Mouse (Mus musculus): Measurements from ENCODE around the gene Riok2.
"Not testable (repeated sequence)": the region's sequence is repeated elsewhere in the genome, so short reads cannot be mapped to it uniquely, and the experiment has no call there.

Gene Riok2

DNA sequence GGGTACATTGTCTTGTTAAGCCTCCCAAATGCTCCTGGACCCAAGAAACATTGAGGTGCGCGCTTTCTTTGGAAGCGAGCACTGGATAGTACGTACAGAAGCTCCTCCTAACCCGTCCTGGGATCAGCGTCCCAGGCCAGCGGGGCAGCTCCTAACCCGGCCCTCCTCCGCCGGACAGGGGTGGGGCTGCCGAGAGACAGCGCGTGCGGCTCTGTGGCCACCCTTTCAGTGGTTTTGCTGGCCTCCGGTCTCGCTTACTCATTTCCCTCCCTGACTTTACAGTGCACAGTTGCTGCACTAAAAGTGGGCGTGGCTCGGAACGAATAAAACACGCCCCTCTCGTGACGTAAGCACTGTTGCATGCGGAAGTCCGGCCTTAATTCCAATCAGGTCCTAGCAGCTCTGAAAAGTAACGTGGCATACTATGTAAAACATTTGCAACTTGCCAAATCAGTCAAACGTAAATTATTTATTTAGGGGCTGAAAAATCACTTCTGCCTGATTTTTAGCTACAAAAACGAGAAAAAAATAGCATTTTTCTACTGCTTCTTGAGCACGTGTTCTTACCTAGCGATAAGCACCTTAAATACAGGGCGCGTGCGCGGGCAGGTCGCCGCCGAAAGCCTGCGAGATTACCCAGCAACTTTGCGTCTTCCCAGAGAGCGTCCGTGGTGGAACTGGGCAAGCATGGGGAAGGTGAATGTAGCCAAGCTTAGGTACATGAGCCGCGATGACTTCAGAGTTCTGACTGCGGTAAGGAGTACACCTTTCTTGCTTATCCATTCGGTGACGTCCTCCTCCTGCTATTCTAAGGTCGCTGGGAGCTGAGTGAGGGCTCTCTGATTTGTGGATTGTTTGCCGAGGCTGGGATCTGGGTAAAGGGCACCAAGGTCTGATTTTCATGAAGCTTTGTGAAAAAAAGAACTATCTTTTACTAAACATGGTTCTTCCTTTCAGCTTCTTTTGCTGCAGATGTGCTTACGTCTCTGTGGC, at the start of gene Riok2:
Riok2 (plus strand) TSS at position 392 of the 993 bp plus-strand sequence.
- peak; percentile 97 for DNase-seq (ENCODE audit: low spot score)

DNA sequence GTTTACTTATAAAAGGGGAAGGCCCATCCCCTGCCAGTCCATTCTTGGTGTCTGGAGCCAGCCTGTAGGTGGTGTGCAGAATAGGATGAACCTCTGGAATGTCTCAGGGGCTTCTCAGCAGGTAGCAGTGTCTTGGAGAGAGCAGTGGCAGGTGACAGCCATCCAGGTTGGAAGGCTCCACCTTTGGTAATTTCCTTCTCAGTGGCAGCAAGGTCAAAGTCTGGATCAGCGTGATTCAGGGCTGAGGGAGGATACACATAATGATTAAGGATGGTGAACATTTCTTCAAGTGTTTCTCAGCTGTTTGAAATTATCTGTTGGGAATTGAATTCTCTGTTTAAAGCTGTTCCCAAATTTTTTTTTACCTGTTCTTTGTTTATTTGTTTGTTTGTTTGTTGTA, 48.1 kb upstream of the Riok2 start:
- not testable (repeated sequence) for DNase-seq (ENCODE audit: low spot score)

DNA sequence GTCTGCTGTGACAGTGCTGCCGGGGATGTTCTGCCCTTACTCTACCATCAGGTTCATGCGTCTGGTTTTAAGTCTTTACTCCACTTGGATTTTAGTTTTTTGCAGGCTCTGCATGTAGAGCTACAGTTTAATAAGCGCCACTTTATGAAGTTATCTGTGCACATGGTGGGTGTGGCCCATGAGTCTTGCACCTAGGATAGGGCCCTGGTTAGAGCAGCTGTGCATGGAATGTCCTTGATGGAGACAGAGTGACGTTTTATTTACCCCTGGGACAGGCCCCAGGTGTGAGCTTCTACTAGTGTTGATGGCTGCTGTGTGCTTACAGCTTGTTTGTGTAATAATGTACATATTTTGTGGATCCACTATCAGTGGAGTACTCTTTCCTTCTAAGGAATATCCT, 47.5 kb upstream of the Riok2 start:
- DNase-seq (ENCODE audit: low spot score), result no peak

DNA sequence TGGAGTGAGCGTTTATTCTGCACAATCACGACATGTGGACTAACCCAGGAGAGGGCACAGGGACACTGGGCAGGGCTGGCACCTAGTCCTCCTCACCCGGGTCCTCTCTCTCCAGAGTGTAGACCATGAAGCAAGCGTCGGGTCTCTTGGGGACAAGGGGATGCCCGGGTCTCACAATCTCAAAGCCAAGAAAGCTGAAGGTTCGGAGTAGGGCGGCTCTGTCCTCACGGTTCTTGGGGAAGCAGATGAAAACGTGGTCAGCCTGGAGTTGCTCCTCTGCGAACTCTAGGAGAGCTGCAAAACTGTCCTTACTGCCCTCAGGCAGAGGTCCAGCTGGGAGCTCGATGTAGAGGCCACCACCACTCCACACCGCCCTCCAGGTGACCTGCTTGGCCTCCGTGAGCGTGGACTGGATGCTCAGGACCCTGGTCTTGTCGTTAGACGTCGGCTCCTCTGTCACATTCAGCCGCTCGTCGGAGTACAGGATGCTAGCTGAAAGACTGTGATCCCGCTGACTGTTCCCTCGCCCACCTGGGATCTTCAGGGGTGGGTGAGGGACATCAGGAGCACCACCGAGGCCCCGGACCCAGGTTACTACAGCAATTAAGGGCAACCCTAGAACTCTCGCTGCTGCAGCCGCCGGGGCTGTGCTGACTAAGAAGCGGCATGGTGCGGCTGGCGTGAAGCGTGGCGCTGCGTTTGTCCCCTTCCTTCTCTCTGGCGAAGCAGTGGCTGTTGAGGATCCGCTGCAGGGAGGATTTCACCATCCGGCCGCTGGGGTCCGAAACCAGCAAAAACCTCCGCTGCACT, 28.5 kb upstream of the Riok2 start:
- not testable (repeated sequence) for DNase-seq (ENCODE audit: low spot score)

DNA sequence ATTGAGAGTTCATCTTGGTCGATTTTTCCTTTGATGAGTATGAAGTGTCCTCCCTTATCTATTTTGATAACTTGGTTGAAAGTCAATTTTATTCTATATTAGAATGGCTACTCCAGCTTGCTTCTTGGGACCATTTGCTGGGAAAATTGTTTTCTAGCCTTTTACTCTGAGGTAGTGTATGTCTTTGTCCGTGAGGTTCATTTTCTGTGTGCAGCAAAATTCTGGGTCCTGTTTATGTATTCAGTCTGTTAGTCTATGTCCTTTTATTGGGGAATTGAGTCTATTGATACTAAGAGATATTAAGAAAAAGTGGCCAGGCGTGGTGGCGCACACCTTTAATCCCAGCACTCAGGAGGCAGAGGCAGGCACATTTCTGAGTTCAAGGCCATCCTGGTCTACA, 27.8 kb upstream of the Riok2 start:
- not testable (repeated sequence) for DNase-seq (ENCODE audit: low spot score)

DNA sequence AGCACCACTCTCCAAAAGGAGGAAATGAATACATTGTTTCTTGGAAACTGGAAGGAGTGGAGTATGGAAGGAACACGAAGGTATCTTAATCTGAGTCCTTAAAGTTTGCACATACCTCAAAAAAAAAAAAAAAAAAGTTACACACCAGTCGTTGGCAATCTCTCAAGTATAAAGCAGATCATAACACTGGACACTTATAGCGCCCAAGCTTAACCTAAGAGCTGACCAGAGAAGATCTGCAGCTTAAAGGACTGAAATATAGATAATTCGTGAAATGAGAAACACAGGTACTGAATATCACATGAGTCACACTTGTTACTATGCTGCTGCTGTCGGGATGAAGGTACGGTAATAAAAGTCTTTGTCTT, 575 bp upstream of the Riok2 start:
- DNase-seq (ENCODE audit: low spot score), result no peak

DNA sequence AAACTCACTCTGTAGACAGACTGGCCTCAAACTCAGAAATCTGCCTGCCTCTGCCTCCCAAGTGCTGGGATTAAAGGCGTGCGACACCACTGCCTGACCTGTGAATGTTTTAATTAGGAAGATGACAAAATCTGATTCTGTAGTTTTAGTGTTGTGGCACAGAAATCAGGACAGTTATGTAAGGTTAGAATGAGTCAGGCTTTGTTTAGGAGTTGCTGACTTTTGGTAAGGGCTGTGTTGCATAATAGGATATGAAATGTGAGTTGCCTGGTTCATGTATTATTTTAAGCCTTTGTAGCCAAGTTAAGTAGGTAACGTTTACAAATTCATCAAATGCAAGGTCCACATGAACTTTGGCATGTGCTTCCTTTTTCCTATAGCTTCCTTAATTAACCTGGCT, 1.5 kb downstream of the Riok2 start:
- DNase-seq (ENCODE audit: low spot score), result no peak

DNA sequence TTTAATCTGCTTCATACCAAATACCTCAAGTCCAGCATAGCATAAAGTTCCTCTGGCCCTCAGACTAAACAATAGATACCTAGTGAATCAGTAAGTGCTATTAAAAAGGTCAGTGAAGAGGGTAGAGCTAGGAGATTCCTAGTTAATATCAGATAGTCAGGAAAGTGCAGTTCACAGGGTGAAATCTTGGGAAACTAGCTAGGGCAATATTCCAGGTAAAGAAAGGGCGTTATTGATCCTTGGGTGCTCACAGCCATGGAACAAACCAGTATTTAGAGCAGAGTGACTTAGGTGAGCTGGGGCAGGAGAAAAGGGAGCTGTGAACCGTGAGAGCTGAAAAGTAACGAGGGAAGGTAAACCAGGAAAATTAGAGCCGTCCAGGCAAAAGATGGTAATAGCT, 9.6 kb downstream of the Riok2 start:
- DNase-seq (ENCODE audit: low spot score), result no peak

DNA sequence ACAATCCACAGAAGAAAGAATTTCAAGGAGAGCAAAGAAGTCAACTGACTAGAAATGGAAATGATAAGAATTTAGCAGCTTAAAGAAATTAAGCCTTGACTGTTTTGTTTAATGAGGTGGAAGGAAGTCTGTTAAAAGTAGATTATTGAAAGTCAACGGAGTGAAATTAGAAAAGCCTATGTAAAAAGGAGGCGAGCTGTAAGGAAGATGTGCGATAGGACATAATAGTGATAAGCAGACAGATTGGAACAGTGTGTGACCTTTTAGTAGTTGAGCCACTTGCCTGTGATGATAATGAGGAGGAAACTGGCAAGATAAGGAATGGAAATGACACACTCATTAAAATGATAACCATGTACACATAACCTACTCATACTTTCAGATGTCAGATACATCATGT, 10.4 kb downstream of the Riok2 start:
- DNase-seq (ENCODE audit: low spot score), result no peak

DNA sequence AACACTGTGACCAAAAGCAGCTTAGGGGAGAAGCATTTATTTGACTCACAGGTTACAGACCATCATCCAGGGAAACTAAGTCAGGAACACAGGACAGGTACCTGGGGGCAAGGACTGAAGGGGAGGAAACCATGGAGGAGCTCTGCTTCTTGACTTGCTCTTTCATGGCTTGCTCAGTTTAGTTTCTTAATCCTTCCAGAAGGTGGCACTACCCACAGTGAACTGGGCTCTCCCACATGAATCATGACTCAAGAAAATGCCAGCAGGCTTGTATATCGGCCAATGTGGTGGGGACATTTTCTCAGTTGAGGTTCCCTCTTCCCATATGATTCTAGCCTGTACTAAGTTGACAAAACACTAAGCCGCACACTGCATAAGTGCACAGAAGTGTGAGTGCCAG, 12.0 kb downstream of the Riok2 start:
- no peak for DNase-seq (ENCODE audit: low spot score)

DNA sequence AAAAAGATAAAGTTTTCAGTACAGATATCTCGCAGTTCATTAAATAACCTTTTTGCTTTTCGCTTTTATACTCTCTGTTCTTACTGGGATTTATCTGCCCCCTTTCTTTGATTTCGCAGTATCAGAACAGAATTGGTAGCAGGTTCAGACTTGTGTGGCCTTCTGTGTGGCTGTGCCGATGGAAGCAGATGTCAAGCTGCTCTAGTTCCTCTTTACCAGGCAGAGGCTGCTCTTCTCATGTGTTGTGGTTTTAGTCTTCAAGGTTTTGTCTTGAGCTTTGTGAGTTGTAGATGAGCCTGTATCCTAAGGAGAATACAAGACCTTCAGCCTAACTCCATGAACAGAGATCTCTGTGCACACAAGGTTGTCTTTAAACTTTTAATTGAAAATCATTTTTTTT, 17.7 kb downstream of the Riok2 start:
- no peak for DNase-seq (ENCODE audit: low spot score)

DNA sequence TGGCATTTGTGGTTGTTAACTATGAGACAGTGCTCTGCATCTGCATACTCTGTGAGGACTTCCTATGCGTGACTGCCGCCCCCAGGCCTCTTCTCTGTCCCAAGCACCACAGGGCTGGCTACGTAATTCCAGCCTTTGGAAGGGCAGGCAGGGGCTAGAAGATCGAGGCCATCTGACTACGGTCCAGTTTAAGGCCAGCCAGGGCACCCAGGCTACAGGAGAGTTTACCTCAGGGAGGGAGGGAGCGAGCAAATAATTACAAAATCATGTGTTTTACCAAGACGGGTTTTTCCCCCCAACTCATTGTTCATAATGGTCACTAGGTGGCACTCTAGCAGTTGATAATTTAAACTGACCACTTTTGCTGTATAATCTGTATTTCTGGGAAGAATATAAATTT, 18.8 kb downstream of the Riok2 start:
- DNase-seq (ENCODE audit: low spot score), result no peak

DNA sequence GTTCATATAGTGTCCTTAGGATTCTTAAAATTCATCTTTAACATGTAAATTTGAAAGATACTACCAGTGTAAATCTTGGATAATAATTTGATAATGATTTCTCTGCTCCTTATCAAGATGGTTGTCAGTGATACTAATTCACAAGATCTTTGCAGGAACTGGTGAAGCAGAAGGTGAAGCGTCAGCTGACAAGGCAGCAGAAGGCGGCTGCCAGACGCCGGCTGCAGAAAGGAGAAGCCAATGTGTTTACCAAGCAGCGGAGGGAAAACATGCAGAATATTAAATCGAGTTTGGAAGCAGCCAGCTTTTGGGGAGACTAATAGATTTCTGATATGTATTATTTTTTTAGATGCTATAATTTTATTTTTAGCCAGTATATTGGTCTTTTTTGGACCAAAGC, 19.2 kb downstream of the Riok2 start:
- DNase-seq (ENCODE audit: low spot score), result no peak

DNA sequence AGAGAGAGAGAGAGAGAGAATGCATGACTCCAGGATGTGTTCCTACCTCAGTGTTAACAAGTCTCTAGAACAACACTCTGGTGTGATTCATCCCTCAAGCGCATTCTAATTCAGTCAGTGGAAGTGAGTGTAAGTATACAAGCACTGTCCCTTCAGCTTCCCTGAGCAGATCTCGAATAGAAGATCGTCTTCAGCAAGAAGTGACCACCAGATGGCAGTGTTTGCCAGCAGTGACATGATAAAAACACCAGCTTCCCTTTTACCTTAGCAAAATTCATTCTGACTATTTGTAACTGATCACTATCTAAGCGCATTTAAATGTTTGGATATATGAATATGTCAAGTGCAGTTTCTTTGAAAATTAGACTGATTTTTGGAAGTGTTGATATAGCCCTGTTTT, 20.2 kb downstream of the Riok2 start:
- DNase-seq (ENCODE audit: low spot score), result peak; percentile 79

DNA sequence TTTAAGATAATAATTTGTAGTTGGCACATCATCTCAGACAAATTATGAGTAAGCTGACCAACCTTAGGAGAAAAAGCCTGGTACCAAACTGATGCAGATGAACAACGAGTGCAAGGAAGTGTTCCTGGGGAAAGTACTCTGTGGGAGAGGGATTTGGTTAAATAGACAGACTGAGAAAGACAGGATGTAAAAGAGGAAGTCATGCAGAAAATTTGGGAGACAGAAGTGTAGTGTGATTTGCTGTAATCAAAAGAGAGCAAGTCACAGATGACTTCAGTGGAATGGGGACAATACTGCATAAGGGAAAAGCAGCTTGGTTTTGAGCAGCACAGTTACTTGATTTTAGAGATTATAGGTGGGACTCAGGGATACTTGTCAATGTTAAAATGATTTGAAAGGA, 22.8 kb downstream of the Riok2 start:
- DNase-seq (ENCODE audit: low spot score), result no peak

DNA sequence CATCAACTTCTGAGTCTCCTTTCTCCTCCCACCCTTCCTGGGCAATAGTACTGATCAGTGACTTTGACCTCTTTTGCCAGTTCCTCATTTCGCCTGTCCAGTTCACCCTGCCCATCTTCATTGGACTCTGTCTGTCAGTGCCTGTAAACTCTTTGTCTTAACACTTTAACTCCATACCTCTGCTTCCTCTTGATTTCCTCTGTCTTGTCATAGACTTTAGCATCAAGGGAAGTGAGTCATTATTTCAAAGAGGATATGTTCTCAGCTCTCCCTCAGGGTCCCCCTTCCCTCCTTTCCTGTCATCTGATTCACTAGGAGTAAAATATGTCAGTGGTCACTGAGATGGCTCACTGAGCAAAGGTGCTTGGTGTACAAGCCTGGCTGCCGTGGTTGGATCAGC, 24.6 kb downstream of the Riok2 start:
- DNase-seq (ENCODE audit: low spot score), result no peak

DNA sequence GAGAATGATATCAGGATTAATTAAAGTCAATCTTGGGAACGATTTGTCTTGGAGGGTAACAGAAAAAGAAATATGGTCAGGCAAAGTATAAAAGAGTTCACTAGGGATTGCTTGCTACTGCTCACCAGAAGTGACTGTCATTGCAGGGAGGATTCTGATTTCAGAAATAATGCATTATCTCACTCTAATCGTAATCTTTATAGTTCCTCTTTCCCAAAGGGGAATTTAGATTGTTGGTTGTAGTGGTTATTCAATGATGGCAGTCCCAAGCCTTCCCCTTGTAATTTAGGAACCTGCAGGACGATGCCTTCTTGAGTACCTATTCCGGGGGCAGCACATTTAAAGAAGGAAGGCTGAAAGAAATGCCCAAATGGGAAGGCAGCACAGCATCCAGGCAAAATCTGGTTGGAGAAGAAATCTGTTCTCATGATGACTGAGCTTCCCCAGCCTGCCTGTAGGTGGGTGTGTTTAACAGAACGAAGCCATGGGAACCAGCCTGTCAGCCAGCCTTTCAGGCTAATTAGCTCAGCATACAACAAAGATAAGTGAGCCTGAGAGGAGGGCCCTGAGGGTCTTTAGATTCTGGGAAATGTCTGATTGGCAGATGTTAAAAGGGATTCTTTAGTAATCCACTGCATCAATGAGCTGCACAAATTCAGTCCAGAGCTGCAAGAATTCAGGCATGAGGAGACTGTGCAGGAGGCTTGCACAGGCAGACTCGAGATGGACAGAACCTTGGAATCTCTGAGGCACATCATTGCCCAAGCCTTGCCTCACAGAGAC, 28.3 kb downstream of the Riok2 start, which contains the start of gene Lix1:
Lix1 (plus strand) TSS at position 451 of the 783 bp plus-strand sequence.
- DNase-seq (ENCODE audit: low spot score), result peak; percentile 28

DNA sequence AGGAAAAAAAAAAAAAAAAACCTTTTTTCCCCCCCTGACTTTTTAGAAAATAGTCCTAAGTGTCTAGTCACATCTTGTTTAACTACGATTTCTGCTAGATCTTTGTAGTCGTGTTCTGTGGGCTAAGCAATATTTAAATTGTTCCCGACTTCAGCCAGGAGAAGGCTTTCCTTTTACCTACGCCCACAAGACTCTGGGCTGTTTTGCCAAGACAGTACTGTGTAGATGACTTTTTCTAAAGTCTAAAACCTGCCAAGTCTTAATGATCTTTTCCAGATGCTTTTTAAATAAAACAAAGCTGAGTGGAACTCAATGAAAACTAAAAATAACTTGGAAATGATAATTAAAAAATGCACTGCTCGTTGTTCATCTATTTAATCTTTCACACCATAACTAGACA, 28.9 kb downstream of the Riok2 start:
- DNase-seq (ENCODE audit: low spot score), result no peak

DNA sequence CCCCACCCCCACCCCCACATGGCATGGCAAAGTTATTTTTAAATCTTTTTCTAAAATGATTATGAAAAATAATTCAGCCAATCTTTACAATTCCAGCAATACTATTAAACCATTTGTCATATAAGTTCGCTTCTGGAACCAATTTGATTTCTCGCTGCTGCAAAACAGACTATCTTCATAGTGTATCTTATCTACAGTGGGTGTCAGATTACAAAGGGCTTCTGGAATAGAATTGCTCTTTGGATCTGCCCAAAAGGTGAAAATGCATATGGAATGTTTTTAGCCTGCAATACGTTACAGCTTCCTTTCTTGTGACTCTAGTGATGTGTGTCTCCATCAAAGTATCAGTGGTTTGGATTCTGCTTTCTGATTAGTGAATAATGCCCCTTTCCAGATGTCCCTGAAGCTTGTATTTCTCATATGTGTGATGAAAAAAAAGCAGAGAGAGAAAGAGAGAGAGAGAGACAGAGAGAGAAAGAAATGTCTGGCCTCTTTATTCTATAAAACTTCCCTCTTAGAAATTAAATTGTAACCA, 29.5 kb downstream of the Riok2 start:
- DNase-seq (ENCODE audit: low spot score), result no peak

DNA sequence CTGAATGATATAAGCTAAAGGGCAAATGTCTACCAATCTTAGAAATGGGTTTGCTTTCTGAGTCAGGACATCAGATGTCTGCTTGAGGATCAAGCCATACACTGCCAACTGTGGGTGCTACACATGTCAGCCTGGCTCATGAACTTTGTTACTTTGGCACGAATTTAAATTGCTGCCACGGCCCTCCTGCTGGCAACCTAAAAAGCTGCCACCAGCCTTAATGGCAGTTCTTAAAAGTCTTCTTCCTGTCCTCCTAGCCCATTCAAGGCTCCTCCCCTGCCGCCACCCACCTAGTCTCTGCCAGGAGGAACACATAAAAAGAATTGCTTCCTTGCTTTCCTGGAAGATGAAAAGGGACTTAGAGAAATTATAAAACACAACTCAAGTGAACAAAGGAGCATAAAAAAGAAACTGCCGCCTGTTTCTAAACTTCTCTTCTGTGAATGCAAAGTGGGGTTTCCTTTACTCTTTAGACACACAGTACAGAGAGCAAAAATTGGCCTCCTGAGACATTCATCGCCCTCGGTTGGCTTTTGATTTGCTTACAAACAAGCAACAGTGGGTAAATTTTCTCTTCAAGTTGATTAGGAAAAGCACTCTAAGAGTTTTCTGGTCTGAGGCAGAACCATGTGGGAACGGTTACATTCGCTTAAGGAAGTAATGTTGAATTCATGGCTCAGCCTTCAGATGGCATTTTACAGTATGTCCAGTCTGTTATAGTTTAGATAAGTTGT, 30.9 kb downstream of the Riok2 start:
- DNase-seq (ENCODE audit: low spot score), result no peak

DNA sequence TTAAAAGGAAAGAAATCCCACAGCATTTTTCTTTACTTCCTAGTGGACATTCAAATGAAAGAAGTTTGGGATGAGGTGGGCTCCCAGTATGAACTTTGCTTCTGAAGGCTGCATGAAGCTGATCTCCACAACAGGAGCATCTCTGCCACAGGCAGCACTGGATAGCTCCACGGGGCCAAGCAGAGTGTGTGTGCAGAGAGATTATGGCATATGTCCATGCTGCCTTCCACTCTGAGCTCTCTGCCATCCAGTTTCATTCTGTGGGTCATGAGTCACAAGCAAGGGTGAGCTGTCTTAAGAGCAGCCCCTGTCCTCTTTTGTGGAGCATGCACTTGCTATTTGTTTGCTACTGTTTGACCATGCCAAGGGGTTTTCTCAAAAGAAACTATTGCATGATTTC, 31.5 kb downstream of the Riok2 start:
- no peak for DNase-seq (ENCODE audit: low spot score)

All from urinary bladder, postnatal 14 days (tissue).